Mouse (Mus musculus) gastrocnemius, postnatal 14 days (tissue): Measurements from ENCODE around the gene Napb. TPM values are rescaled to one million over a fixed set of nuclear protein-coding genes. Genes with fewer than 3 reads are reported as not detected.

ENCODE experiments used
- total RNA-seq, 2 experiments: library from RNA; stranded (reverse); gene quantifications; 2 replicates each; pipeline ENCODE4 v1.2.3; 2021

Gene Napb
- total RNA-seq, 2 experiments from 2014 or later: 3.3 to 4.1 TPM

Other genes starting within 250 kb of the Napb start
- 1 to 10 TPM; 4.7 to 5.3 TPM for gene Nxt1, start 59.9 kb downstream of the Napb start, total RNA-seq
- gene Gzf1, start 51.4 kb downstream of the Napb start, total RNA-seq: 10 to 100 TPM; 13.4 to 13.9 TPM
- gene Cstl1, start 17.9 kb upstream of the Napb start, total RNA-seq: not detected
- gene Cst11, start 39.0 kb upstream of the Napb start, total RNA-seq: not detected
- gene 8030411F24Rik, start 49.5 kb upstream of the Napb start, total RNA-seq: not detected
- not detected for gene Cst12, start 56.9 kb upstream of the Napb start, total RNA-seq
- not detected for gene Cst8, start 66.3 kb upstream of the Napb start, total RNA-seq
- not detected for gene Cst13, start 87.6 kb upstream of the Napb start, total RNA-seq
- gene Cst9, start 102.7 kb upstream of the Napb start, total RNA-seq: not detected
- gene 9230104L09Rik, start 132.6 kb upstream of the Napb start, total RNA-seq: 1 to 10 TPM in 1 of 2 experiments, under 1 TPM in 1; 0.53 to 1.5 TPM
- gene Cst3, start 143.2 kb upstream of the Napb start, total RNA-seq: 100 to 1,000 TPM; 488 to 506 TPM